Mouse (Mus musculus): ENCODE measurements around the gene Nrde2.

GRCm38 (mm10) chr12:100196786-100197185 is 37.3 kb upstream of the Nrde2 start:
- TF ChIP-seq CTCF (IDR thresholded peaks at IDR 0.05; ENCODE audit: low read depth) (no peak), EP300 (IDR thresholded peaks at IDR 0.05; ENCODE audit: low read depth) (no peak)
